8 mouse cellular contexts compared by ENCODE assay signal in genomic region chr2:44557669-44558281, GRCm38 (mm10).
DNase-seq lines count a peak whose midpoint lies in the region; ATAC-seq lines count a peak whose summit lies in the region.

No protein-coding gene starts in this region.

- peaks cover 30% of the 10 kb centered on the region for H3K27me3 ChIP-seq in limb, embryonic 12.5 days

- no peak overlapping the region for H3K9ac ChIP-seq in limb, embryonic 12.5 days (replicated peaks)

- peak overlapping the region; percentile 94 for H3K4me2 ChIP-seq in limb, embryonic 12.5 days

- WGBS in limb, embryonic 12.5 days: 47% methylated on average over 12 of the region's 12 CpGs

- ATAC-seq in frontal cortex, adult (ENCODE audit: low TSS enrichment): peak; percentile 35
- ATAC-seq in limb, embryonic 12.5 days (ENCODE audit: insufficient number of reproducible peaks, insufficient read depth, low FRiP score, low TSS enrichment, low read depth): no peak
- ATAC-seq in megakaryocyte, adult 5-6 weeks (ENCODE audit: poor library complexity, severe bottlenecking): no peak

- no peak overlapping the region for H3K27ac ChIP-seq in limb, embryonic 12.5 days

- H3K4me3 ChIP-seq in limb, embryonic 12.5 days (replicated peaks): peak overlapping the region; percentile 53

- no peaks in the 10 kb centered on the region for H3K36me3 ChIP-seq in limb, embryonic 12.5 days

- peaks cover 19% of the 10 kb centered on the region for H3K4me1 ChIP-seq in limb, embryonic 12.5 days (replicated peaks)

- DNase-seq in frontal cortex, postnatal 25 days (ENCODE audit: low spot score in 2 of 2): no peak
- DNase-seq in right cerebral cortex, adult 2 months (ENCODE audit: low spot score in 2 of 2): peak; percentile 39 to 47
- DNase-seq in right cerebral cortex, postnatal 14 days: no peak
- DNase-seq in telencephalon, adult 2 months (ENCODE audit: low read depth, low spot score): peak; percentile 58
- DNase-seq in spleen, postnatal 4 days (ENCODE audit: low spot score in 2 of 2): no peak

- H3K9me3 ChIP-seq in limb, embryonic 12.5 days: no peaks in the 10 kb centered on the region

Comparison
In these comparisons a context has a peak if more than half of its experiments do, and no peak if none do; other contexts are left out.
1. DNase-seq: peak in right cerebral cortex, adult 2 months (2 of 2) and telencephalon, adult 2 months (single experiment); none in frontal cortex, postnatal 25 days (0 of 2), right cerebral cortex, postnatal 14 days (single experiment) and spleen, postnatal 4 days (0 of 2).